Mouse (Mus musculus) CD4-positive naive resting alpha-beta T cell, adult 57 days (primary cell): ENCODE data around the gene Fjx1. TPM values are rescaled to one million over a fixed set of nuclear protein-coding genes. Genes with fewer than 3 reads are reported as not detected.

Experiments
- total RNA-seq: library from RNA; stranded (reverse); gene quantifications from one replicate; pipeline ENCODE4 v1.2.4, GENCODE M21; 2023

Fjx1 gene
- total RNA-seq = not detected

GRCm38 (mm10) chr2:102451671-102452549, at the start of gene Fjx1:
Gene Fjx1, minus strand, starts transcription at chr2:102452499.

GRCm38 (mm10) chr2:102407363-102408184, 44.7 kb downstream of the Fjx1 start, which contains the start of gene Trim44:
Gene Trim44, minus strand, starts transcription at chr2:102407828.

Other genes with a start within 250 kb of the Fjx1 start
- gene Trim44, start 44.7 kb downstream of the Fjx1 start, total RNA-seq = 43.4 TPM
- not detected for gene Pamr1, start 97.5 kb upstream of the Fjx1 start, total RNA-seq
- not detected for gene Slc1a2, start 206.2 kb upstream of the Fjx1 start, total RNA-seq